Mouse (Mus musculus): ENCODE data around the gene Fbxo41. TPM values are rescaled to one million over a fixed set of nuclear protein-coding genes. Genes with fewer than 3 reads are reported as not detected.

The Fbxo41 gene
- polyA plus RNA-seq (2014; fragmentation: Illumina TruSeq; extraction: RNeasy Lipid Tissue Mini Kit (QIAGEN cat#74804); ENCODE audit: low read depth, low replicate concordance), result not detected

DNA sequence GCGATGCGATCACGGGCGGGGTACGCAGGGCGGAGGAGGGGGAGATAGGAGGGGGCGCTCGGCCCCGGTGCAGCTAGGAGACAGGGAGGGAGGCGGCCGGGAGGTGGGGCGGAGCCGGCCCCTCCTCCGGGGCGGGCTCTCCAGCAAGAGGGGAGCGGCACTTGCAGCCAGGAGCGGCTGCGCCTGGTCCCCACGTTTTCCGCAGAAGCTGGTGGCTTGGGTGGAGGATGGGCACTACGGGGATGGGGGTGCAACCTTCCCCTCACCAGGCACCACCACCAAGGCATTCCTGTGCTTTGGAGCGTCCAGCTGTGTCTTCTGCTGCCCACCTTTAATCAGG, at the start of gene Fbxo41:
TSS of gene Fbxo41 (minus strand) at position 84 of the 340 bp plus-strand sequence.

GRCm38 (mm10) chr6:85513531-85513910, 10.7 kb upstream of the Fbxo41 start, which contains the start of gene Egr4:
TSS of gene Egr4 (minus strand) at chr6:85513589.

DNA sequence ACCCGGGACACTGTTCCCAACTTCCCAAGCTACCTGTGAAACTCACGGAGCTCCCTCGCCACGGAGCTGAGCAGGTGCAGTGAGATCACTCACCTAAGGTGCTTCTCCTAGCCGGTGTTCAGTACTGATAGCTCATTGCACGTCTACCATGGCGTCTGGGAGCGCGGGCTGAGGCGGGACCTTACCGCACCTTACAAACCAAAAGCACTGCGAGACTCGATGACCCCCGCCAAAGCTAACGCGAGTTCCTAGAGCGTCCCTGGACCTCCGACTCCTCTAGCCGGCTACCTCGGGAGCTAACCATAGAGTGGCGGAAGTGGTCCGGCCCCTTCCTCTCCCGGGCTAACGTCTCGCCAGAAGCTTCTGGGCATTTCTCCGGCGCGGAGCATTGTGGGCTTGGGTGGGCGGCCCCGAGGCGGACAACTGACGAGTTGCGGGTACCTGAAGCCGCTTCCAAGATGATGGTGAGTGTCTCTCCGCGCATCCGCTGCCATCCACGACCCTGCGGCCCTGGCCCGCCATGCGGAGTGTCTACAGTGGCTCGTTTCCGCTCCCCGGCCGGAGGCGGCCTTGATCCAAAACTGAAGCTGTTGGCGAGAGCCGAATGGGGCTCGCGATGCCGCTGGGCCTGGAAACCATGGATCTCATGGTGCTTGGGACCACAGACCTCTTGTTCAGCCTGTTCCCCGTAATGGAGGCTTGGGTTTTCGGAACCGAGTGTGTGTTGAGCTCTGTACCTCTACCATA, 51.0 kb downstream of the Fbxo41 start, which contains the start of gene Pradc1:
TSS of gene Pradc1 (minus strand) at position 307 of the 747 bp plus-strand sequence.

GRCm38 (mm10) chr6:85450697-85451663, 51.8 kb downstream of the Fbxo41 start, which contains the start of gene Cct7:
TSS of gene Cct7 (plus strand) at chr6:85451514.

DNA sequence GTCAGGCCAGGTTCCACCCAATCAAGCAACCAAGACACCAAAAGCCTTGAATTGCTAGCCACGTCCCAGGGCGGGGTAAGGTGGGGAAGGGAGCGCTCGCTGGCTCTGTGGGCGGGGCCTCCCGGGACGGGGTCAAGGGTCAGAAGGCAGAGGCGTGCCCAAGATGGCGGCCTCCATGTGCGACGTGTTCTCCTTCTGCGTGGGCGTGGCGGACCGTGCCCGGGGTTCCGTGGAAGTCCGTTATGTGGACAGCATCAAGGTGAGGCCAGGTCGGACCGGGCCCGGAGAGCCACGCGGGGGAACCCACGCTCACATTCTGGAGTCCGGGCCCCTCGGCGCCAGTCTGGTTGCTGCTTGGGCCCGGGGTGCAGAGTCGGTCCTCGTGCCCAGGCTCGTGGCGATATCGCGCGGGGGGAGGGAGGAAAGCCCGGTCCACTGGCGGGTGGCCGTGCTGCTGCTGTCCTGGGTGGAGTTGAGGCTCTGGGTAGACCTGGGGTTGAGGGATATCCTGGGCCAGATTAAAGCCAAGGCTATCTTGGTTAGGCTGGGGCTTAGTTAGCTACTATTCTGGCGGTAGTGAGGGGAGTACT, 70.9 kb downstream of the Fbxo41 start, which contains the start of gene Smyd5:
TSS of gene Smyd5 (plus strand) at position 148 of the 590 bp plus-strand sequence.

DNA sequence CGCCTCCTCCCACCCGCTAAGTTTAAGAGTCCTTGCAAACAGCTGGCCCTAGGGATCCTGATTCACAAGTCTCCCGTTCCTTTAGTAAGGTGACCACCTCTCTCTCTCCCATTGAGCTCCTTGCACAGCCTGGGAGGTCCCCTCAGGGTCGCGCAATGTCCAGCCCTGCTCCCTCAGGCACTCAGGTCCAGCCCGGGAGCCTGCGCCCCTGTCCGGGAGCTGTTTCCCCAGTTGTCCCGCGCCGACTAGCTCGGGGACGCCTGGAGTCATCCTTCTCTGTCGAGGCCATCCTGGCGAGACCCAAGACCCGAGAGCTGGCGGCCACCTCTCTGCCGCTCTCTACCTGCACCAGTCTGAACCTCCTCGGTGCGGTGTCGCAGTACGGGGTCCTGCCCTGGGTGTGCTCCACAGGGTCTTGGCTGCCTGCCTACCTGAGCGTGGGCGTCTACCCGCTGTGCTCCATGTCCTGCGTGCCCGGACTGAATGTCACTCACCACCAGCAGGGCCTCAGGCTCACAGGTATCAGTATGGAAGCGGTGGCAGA, 78.9 kb downstream of the Fbxo41 start, which contains the start of gene Noto:
TSS of gene Noto (plus strand) at position 51 of the 544 bp plus-strand sequence.

Other genes starting within 250 kb of the Fbxo41 start
- 3.2 TPM for gene Sfxn5, start 169.6 kb downstream of the Fbxo41 start, polyA plus RNA-seq (2014; fragmentation: Illumina TruSeq; extraction: RNeasy Lipid Tissue Mini Kit (QIAGEN cat#74804); ENCODE audit: low read depth, low replicate concordance)
- gene Rab11fip5, start 128.4 kb downstream of the Fbxo41 start, polyA plus RNA-seq (2014; fragmentation: Illumina TruSeq; extraction: RNeasy Lipid Tissue Mini Kit (QIAGEN cat#74804); ENCODE audit: low read depth, low replicate concordance), result 4.0 TPM
- gene Noto, start 79.1 kb downstream of the Fbxo41 start, polyA plus RNA-seq (2014; fragmentation: Illumina TruSeq; extraction: RNeasy Lipid Tissue Mini Kit (QIAGEN cat#74804); ENCODE audit: low read depth, low replicate concordance), result not detected
- 4.1 TPM for gene Smyd5, start 71.0 kb downstream of the Fbxo41 start, polyA plus RNA-seq (2014; fragmentation: Illumina TruSeq; extraction: RNeasy Lipid Tissue Mini Kit (QIAGEN cat#74804); ENCODE audit: low read depth, low replicate concordance)
- gene Cct7, start 51.5 kb downstream of the Fbxo41 start, polyA plus RNA-seq (2014; fragmentation: Illumina TruSeq; extraction: RNeasy Lipid Tissue Mini Kit (QIAGEN cat#74804); ENCODE audit: low read depth, low replicate concordance), result 127 TPM
- 3.1 TPM for gene Pradc1, start 51.0 kb downstream of the Fbxo41 start, polyA plus RNA-seq (2014; fragmentation: Illumina TruSeq; extraction: RNeasy Lipid Tissue Mini Kit (QIAGEN cat#74804); ENCODE audit: low read depth, low replicate concordance)
- not detected for gene Egr4, start 10.6 kb upstream of the Fbxo41 start, polyA plus RNA-seq (2014; fragmentation: Illumina TruSeq; extraction: RNeasy Lipid Tissue Mini Kit (QIAGEN cat#74804); ENCODE audit: low read depth, low replicate concordance)
- gene Alms1, start 84.5 kb upstream of the Fbxo41 start, polyA plus RNA-seq (2014; fragmentation: Illumina TruSeq; extraction: RNeasy Lipid Tissue Mini Kit (QIAGEN cat#74804); ENCODE audit: low read depth, low replicate concordance), result 11.3 TPM
- gene Nat8f7, start 210.2 kb upstream of the Fbxo41 start, polyA plus RNA-seq (2014; fragmentation: Illumina TruSeq; extraction: RNeasy Lipid Tissue Mini Kit (QIAGEN cat#74804); ENCODE audit: low read depth, low replicate concordance), result 0.35 TPM